Mouse (Mus musculus) embryonic fibroblast, embryonic 13.5 days (primary cell): ENCODE results near the gene Jtb.

Experiments used
- CTCF ChIP-seq: IDR thresholded peaks from 2 replicates; pipeline ENCODE4 v1.5.1; 2011; ENCODE audit warnings: mild to moderate bottlenecking, control low read depth, low read length, moderate library complexity, borderline replicate concordance; ENCODE audit not compliant: insufficient read depth
- POLR2A ChIP-seq: IDR thresholded peaks from 2 replicates; pipeline ENCODE4 v1.6.1; 2011; ENCODE audit warnings: low read depth, mild to moderate bottlenecking, control low read depth, low read length, moderate library complexity

DNA sequence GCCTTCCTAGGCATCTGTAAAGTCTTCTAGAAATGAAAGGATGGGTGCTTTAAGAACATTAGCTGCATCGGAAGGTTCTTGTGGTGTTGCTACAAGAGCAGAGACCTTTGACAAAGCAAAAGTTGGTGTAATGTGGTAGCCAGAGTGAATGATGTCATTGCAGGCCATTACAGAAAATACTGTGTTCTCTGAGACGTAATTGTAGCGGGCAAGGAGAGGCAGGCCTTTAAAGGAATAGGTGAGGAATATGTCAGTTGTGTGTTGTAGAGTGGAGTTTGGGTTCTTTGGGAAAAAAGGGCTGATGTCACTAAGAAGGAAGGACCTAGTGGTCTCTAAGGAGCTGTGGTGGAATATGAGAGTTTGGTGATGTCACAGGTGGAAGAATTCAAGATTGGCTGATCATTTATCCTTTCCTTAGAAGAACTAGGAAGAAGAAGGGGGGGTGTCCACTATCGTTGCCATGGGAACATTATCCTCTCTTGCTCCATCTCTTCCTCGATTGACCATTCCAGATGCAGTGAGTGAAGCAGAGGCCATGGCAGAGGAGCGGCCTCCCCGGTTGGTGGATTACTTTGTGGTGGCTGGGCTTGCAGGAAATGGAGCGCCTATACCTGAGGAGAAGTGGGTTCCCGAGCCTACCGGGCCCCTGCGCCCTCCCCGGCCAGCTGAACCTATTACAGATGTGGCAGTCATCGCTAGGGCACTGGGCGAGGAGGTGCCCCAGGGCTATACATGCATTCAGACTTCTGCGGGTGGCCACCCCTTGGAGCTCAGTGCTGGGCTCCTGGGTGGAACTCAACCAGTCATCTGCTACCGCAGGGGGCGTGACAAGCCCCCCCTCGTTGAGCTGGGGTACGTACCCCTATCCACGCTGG is 35.7 kb downstream of the Jtb start:
- no peak for TF ChIP-seq CTCF
- no peak for TF ChIP-seq POLR2A
